Mouse (Mus musculus): ENCODE measurements around the gene Lrmda. TPM values are rescaled to one million over a fixed set of nuclear protein-coding genes. Genes with fewer than 3 reads are reported as not detected.

Gene Lrmda
- polyA plus RNA-seq, 1 experiment: 20.1 TPM

DNA sequence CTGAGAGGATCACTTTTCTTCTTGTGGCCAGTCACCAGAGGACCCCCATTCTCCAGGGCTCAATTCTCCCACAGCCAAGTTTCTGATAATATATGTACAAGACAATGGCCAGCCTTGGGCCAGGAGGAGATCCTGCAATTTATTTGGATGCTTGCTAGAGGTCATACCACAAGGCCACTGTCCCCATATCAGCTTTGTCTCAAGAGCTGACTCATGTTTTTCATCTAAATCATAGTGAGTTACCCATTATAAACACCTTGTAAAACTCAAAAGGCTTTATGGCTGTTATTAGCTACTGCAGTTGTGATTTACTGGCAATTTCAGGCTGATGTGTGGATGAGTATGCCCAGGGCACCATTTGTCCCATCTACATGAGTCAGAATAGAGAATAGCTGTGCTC lies 600.7 kb downstream of the Lrmda start:
- Histone ChIP-seq H3K4me1 (ENCODE audit: control insufficient read depth, insufficient read depth, low read length) (peaks cover 3% of the 10 kb centered on the region; the same call in 1 of the 2 replicates), H3K27ac (ENCODE audit: insufficient read depth, low read depth, low read length) (no peak overlapping the region), H3K4me3 (ENCODE audit: insufficient read depth, low read length) (no peak overlapping the region)
- no peak for TF ChIP-seq CTCF (IDR thresholded peaks at IDR 0.05; ENCODE audit: low read depth, low read length)
- TF ChIP-seq POLR2A (IDR thresholded peaks at IDR 0.05; ENCODE audit: borderline replicate concordance, low read depth, low read length): no peak

DNA sequence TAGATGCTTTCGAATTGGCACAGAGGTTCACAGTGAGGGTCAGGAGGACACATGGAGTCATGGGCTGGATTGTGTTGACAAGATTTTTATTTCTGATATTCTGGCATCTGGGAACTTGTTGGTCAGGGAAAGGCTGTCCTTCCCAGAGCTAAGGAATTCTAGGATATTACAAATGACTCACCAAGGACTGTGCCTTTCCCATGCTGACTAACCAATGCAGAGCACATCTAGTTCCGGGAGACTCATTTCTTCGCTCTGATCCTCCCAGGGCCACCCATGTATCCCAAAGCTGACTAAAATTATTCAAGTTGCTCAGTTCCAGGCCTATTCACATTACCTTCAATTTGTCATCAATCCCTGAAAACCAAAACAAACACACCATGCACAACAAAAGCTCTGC lies 602.4 kb downstream of the Lrmda start:
- no peak overlapping the region for H3K27ac ChIP-seq (ENCODE audit: insufficient read depth, low read depth, low read length)

GRCm38 (mm10) chr14:22627105-22627829 lies 607.8 kb downstream of the Lrmda start:
- Histone ChIP-seq H3K27ac (ENCODE audit: insufficient read depth, low read depth, low read length) (no peak overlapping the region), H3K4me3 (ENCODE audit: insufficient read depth, low read length) (no peak overlapping the region), H3K4me1 (ENCODE audit: control insufficient read depth, insufficient read depth, low read length) (no peaks in the 10 kb centered on the region)
- TF ChIP-seq POLR2A (IDR thresholded peaks at IDR 0.05; ENCODE audit: borderline replicate concordance, low read depth, low read length): no peak
- TF ChIP-seq CTCF (IDR thresholded peaks at IDR 0.05; ENCODE audit: low read depth, low read length): no peak

More for the DNA sequence above, 602.4 kb downstream of the Lrmda start:
- H3K4me3 ChIP-seq (ENCODE audit: insufficient read depth, low read length): no peak overlapping the region
- TF ChIP-seq CTCF (IDR thresholded peaks at IDR 0.05; ENCODE audit: low read depth, low read length) (no peak), POLR2A (IDR thresholded peaks at IDR 0.05; ENCODE audit: borderline replicate concordance, low read depth, low read length) (no peak)
- no peaks in the 10 kb centered on the region for H3K4me1 ChIP-seq (ENCODE audit: control insufficient read depth, insufficient read depth, low read length)

- Histone ChIP-seq H3K4me3 (ENCODE audit: insufficient read depth, low read length) (no peak overlapping the region), H3K27ac (ENCODE audit: insufficient read depth, low read depth, low read length) (no peak overlapping the region), H3K4me1 (ENCODE audit: control insufficient read depth, insufficient read depth, low read length) (no peaks in the 10 kb centered on the region)
- no peak for TF ChIP-seq CTCF (IDR thresholded peaks at IDR 0.05; ENCODE audit: low read depth, low read length)
- no peak for TF ChIP-seq POLR2A (IDR thresholded peaks at IDR 0.05; ENCODE audit: borderline replicate concordance, low read depth, low read length)
Measured at GRCm38 (mm10) chr14:22630361-22630867, 610.9 kb downstream of the Lrmda start.

- no peak overlapping the region for H3K27ac ChIP-seq (ENCODE audit: insufficient read depth, low read depth, low read length)
- TF ChIP-seq POLR2A (IDR thresholded peaks at IDR 0.05; ENCODE audit: borderline replicate concordance, low read depth, low read length) (no peak), CTCF (IDR thresholded peaks at IDR 0.05; ENCODE audit: low read depth, low read length) (no peak)
- no peak overlapping the region for H3K4me3 ChIP-seq (ENCODE audit: insufficient read depth, low read length)
- H3K4me1 ChIP-seq (ENCODE audit: control insufficient read depth, insufficient read depth, low read length): no peaks in the 10 kb centered on the region
Measured at GRCm38 (mm10) chr14:22633612-22634011, 614.1 kb downstream of the Lrmda start.

- peaks cover 2% of the 10 kb centered on the region; the same call in 1 of the 2 replicates for H3K4me1 ChIP-seq (ENCODE audit: control insufficient read depth, insufficient read depth, low read length)
- no peak overlapping the region for H3K27ac ChIP-seq (ENCODE audit: insufficient read depth, low read depth, low read length)
- H3K4me3 ChIP-seq (ENCODE audit: insufficient read depth, low read length): no peak overlapping the region
- TF ChIP-seq CTCF (IDR thresholded peaks at IDR 0.05; ENCODE audit: low read depth, low read length): no peak
- no peak for TF ChIP-seq POLR2A (IDR thresholded peaks at IDR 0.05; ENCODE audit: borderline replicate concordance, low read depth, low read length)
Measured at GRCm38 (mm10) chr14:22643494-22643893, 624.0 kb downstream of the Lrmda start.

- no peak overlapping the region for H3K4me3 ChIP-seq (ENCODE audit: insufficient read depth, low read length)
- TF ChIP-seq CTCF (IDR thresholded peaks at IDR 0.05; ENCODE audit: low read depth, low read length) (no peak), POLR2A (IDR thresholded peaks at IDR 0.05; ENCODE audit: borderline replicate concordance, low read depth, low read length) (no peak)
- H3K27ac ChIP-seq (ENCODE audit: insufficient read depth, low read depth, low read length): no peak overlapping the region
- peaks cover 3% of the 10 kb centered on the region for H3K4me1 ChIP-seq (ENCODE audit: control insufficient read depth, insufficient read depth, low read length)
Measured at GRCm38 (mm10) chr14:22647879-22648611, 628.5 kb downstream of the Lrmda start.

GRCm38 (mm10) chr14:22649411-22649911 lies 629.9 kb downstream of the Lrmda start:
- peaks cover 3% of the 10 kb centered on the region for H3K4me1 ChIP-seq (ENCODE audit: control insufficient read depth, insufficient read depth, low read length)
- TF ChIP-seq POLR2A (IDR thresholded peaks at IDR 0.05; ENCODE audit: borderline replicate concordance, low read depth, low read length) (no peak), CTCF (IDR thresholded peaks at IDR 0.05; ENCODE audit: low read depth, low read length) (no peak)

GRCm38 (mm10) chr14:22649985-22650984 lies 630.8 kb downstream of the Lrmda start:
- TF ChIP-seq POLR2A (IDR thresholded peaks at IDR 0.05; ENCODE audit: borderline replicate concordance, low read depth, low read length): no peak
- no peak for TF ChIP-seq CTCF (IDR thresholded peaks at IDR 0.05; ENCODE audit: low read depth, low read length)
- Histone ChIP-seq H3K27ac (ENCODE audit: insufficient read depth, low read depth, low read length) (no peak overlapping the region), H3K4me3 (ENCODE audit: insufficient read depth, low read length) (no peak overlapping the region), H3K4me1 (ENCODE audit: control insufficient read depth, insufficient read depth, low read length) (peaks cover 3% of the 10 kb centered on the region)

More at GRCm38 (mm10) chr14:22649411-22649911, 629.9 kb downstream of the Lrmda start:
- Histone ChIP-seq H3K27ac (ENCODE audit: insufficient read depth, low read depth, low read length) (no peak overlapping the region), H3K4me3 (ENCODE audit: insufficient read depth, low read length) (no peak overlapping the region)
